ENCODE assay signal across 19 mouse cellular contexts in genomic region chr17:15630792-15631191, GRCm38 (mm10).
A peak's percentile ranks its signal among the peaks of the same experiment; 100 is the strongest.
DNase-seq lines count a peak whose midpoint lies in the region; ATAC-seq and TF ChIP-seq lines count a peak whose summit lies in the region.
"Had no signal": no experiment of that assay in that cellular context is flagged by ENCODE, and none has a peak within 500 bp of the region (broad histone marks: within the 10 kb centered on the region; RNA-seq: fewer than 3 reads in every experiment).

No protein-coding gene starts in this region.

- H3K9me3 ChIP-seq in forebrain, embryonic 11.5 days (ENCODE audit: control insufficient read depth, low read length), result no peaks in the 10 kb centered on the region
- no peaks in the 10 kb centered on the region for H3K9me3 ChIP-seq in forebrain, embryonic 16.5 days (ENCODE audit: control insufficient read depth, low read length)
- no peaks in the 10 kb centered on the region; the same call in 1 of the 2 replicates for H3K9me3 ChIP-seq in heart, postnatal 0 days (replicated peaks; ENCODE audit: control insufficient read depth, low read length)
- no peaks in the 10 kb centered on the region for H3K9me3 ChIP-seq in lung, embryonic 14.5 days (ENCODE audit: low read depth, low read length)
- H3K9me3 ChIP-seq in limb, embryonic 14.5 days (ENCODE audit: control insufficient read depth, low read length), result no peaks in the 10 kb centered on the region

- H3K9ac ChIP-seq in forebrain, embryonic 11.5 days (ENCODE audit: low read length), result no peak overlapping the region
- no peak overlapping the region for H3K9ac ChIP-seq in forebrain, embryonic 16.5 days (replicated peaks; ENCODE audit: low read depth, low read length)
- no peak overlapping the region for H3K9ac ChIP-seq in heart, postnatal 0 days (replicated peaks; ENCODE audit: low read depth, low read length)
- H3K9ac ChIP-seq in lung, embryonic 14.5 days, result no peak overlapping the region
- H3K9ac ChIP-seq in limb, embryonic 14.5 days (ENCODE audit: low read depth, low read length, severe bottlenecking), result no peak overlapping the region
- H3K9ac ChIP-seq: forebrain, postnatal 0 days had no signal

- 74% methylated on average over 5 of the region's 5 CpGs for WGBS in forebrain, embryonic 11.5 days
- 85% methylated on average over 5 of the region's 5 CpGs for WGBS in forebrain, embryonic 16.5 days
- WGBS in heart, postnatal 0 days, result 59% methylated on average over 5 of the region's 5 CpGs
- WGBS in lung, embryonic 14.5 days, result 47% methylated on average over 5 of the region's 5 CpGs
- whole genome bisulfite sequencing in limb, embryonic 14.5 days, result 47% methylated on average over 5 of the region's 5 CpGs

- no peaks in the 10 kb centered on the region for H3K36me3 ChIP-seq in forebrain, embryonic 11.5 days (ENCODE audit: control insufficient read depth, insufficient read depth, low read length)
- H3K36me3 ChIP-seq in forebrain, embryonic 16.5 days (ENCODE audit: control insufficient read depth, insufficient read depth), result no peaks in the 10 kb centered on the region
- no peaks in the 10 kb centered on the region for H3K36me3 ChIP-seq in heart, postnatal 0 days (replicated peaks; ENCODE audit: control insufficient read depth, insufficient read depth, low read length)
- H3K36me3 ChIP-seq in lung, embryonic 14.5 days (ENCODE audit: insufficient read depth), result no peaks in the 10 kb centered on the region
- no peaks in the 10 kb centered on the region for H3K36me3 ChIP-seq in limb, embryonic 14.5 days (ENCODE audit: control insufficient read depth, insufficient read depth, low read length)
- H3K36me3 ChIP-seq: hindbrain, embryonic 10.5 days had no signal

- ATAC-seq in forebrain, embryonic 11.5 days (replicated peaks; ENCODE audit: low FRiP score), result no peak
- ATAC-seq in forebrain, embryonic 16.5 days, result no peak
- ATAC-seq in heart, postnatal 0 days (ENCODE audit: insufficient read depth, low read depth), result no peak
- ATAC-seq in lung, embryonic 14.5 days (ENCODE audit: insufficient read depth), result peak; percentile 88; the same call in 1 of the 2 replicates
- ATAC-seq in limb, embryonic 14.5 days (ENCODE audit: low FRiP score, low read depth), result no peak
- ATAC-seq: forebrain, postnatal 0 days had no signal

- H3K4me1 ChIP-seq in forebrain, embryonic 11.5 days (replicated peaks; ENCODE audit: control insufficient read depth, insufficient read depth, low read length), result no peaks in the 10 kb centered on the region
- H3K4me1 ChIP-seq in forebrain, embryonic 16.5 days (replicated peaks; ENCODE audit: control insufficient read depth, insufficient read depth, low read length), result no peaks in the 10 kb centered on the region
- H3K4me1 ChIP-seq in heart, postnatal 0 days (ENCODE audit: control insufficient read depth, insufficient read depth), result peaks cover 3% of the 10 kb centered on the region; the same call in 1 of the 2 replicates
- H3K4me1 ChIP-seq in lung, embryonic 14.5 days (ENCODE audit: insufficient read depth), result no peaks in the 10 kb centered on the region
- no peaks in the 10 kb centered on the region for H3K4me1 ChIP-seq in limb, embryonic 14.5 days (ENCODE audit: control insufficient read depth, insufficient read depth, low read length)

- TF ChIP-seq EP300 in heart, postnatal 0 days (IDR thresholded peaks at IDR 0.05; ENCODE audit: low read depth), result no peak

- TF ChIP-seq CTCF in heart, postnatal 0 days (IDR thresholded peaks at IDR 0.05; ENCODE audit: low read depth), result no peak
- no peak for TF ChIP-seq CTCF in lung, embryonic 14.5 days (IDR thresholded peaks at IDR 0.05; ENCODE audit: low read depth)

- no peak for TF ChIP-seq POLR2A in limb, embryonic 14.5 days (IDR thresholded peaks at IDR 0.05; ENCODE audit: borderline replicate concordance, extremely low read depth, insufficient read depth, insufficient read length)

- H3K4me3 ChIP-seq in forebrain, embryonic 11.5 days (ENCODE audit: low read depth, low read length), result no peak overlapping the region
- no peak overlapping the region for H3K4me3 ChIP-seq in forebrain, embryonic 16.5 days (replicated peaks; ENCODE audit: low read length)
- H3K4me3 ChIP-seq in heart, postnatal 0 days (ENCODE audit: low read depth, low read length), result no peak overlapping the region
- no peak overlapping the region for H3K4me3 ChIP-seq in lung, embryonic 14.5 days (ENCODE audit: low read depth, low read length)
- H3K4me3 ChIP-seq in limb, embryonic 14.5 days (replicated peaks; ENCODE audit: low read length), result no peak overlapping the region
- H3K4me3 ChIP-seq: erythroblast, embryonic 14.5 days had no signal

- DNase-seq in forebrain, embryonic 11.5 days (ENCODE audit: low spot score), result no peak
- DNase-seq in heart, postnatal 0 days (ENCODE audit: low spot score), result no peak
- DNase-seq in heart, adult 8-10 months (ENCODE audit: low spot score), result no peak
- DNase-seq in lung, embryonic 14.5 days, result peak; percentile 50
- no peak for DNase-seq in lung, postnatal 14 days
- DNase-seq in limb, embryonic 14.5 days (ENCODE audit: low spot score), result no peak
- DNase-seq in layer of hippocampus, adult 9-11 months, result no peak
- DNase-seq: adrenal gland, postnatal 10 days; cerebellum, adult 8-10 months; forebrain, postnatal 0 days; gastrocnemius, postnatal 10 days; kidney, adult 11 months; kidney, postnatal 4 days; right cerebral cortex, postnatal 25 days; thymus, adult 2 months had no signal

- H3K27me3 ChIP-seq in forebrain, embryonic 11.5 days (ENCODE audit: control insufficient read depth, insufficient read depth, low read length), result no peaks in the 10 kb centered on the region
- no peaks in the 10 kb centered on the region for H3K27me3 ChIP-seq in forebrain, embryonic 16.5 days (replicated peaks; ENCODE audit: control insufficient read depth, insufficient read depth, low read length)
- no peaks in the 10 kb centered on the region for H3K27me3 ChIP-seq in heart, postnatal 0 days (ENCODE audit: control insufficient read depth, insufficient read depth, low read length)
- H3K27me3 ChIP-seq in lung, embryonic 14.5 days (ENCODE audit: insufficient read depth, low read length), result no peaks in the 10 kb centered on the region
- no peaks in the 10 kb centered on the region for H3K27me3 ChIP-seq in limb, embryonic 14.5 days (ENCODE audit: control insufficient read depth, insufficient read depth, low read length)
- H3K27me3 ChIP-seq: CH12.LX had no signal

- H3K27ac ChIP-seq in forebrain, embryonic 11.5 days (ENCODE audit: low read depth, low read length), result no peak overlapping the region
- no peak overlapping the region for H3K27ac ChIP-seq in forebrain, embryonic 16.5 days (ENCODE audit: low read length)
- H3K27ac ChIP-seq in heart, postnatal 0 days (ENCODE audit: low read depth), result no peak overlapping the region
- no peak overlapping the region for H3K27ac ChIP-seq in lung, embryonic 14.5 days (ENCODE audit: low read depth)
- no peak overlapping the region for H3K27ac ChIP-seq in limb, embryonic 14.5 days (replicated peaks; ENCODE audit: low read depth, low read length)
- H3K27ac ChIP-seq: hindbrain, embryonic 10.5 days had no signal

- peak overlapping the region; percentile 24; the same call in 1 of the 2 replicates for H3K4me2 ChIP-seq in forebrain, embryonic 11.5 days (ENCODE audit: low read depth, low read length, severe bottlenecking)
- H3K4me2 ChIP-seq in forebrain, embryonic 16.5 days (ENCODE audit: low read length), result no peak overlapping the region
- peak overlapping the region; percentile 62 for H3K4me2 ChIP-seq in heart, postnatal 0 days (ENCODE audit: low read depth, low read length)
- H3K4me2 ChIP-seq in lung, embryonic 14.5 days, result peak overlapping the region; percentile 56
- H3K4me2 ChIP-seq in limb, embryonic 14.5 days (replicated peaks; ENCODE audit: low read depth, low read length, severe bottlenecking), result peak overlapping the region; percentile 42
